Mouse (Mus musculus) left cerebral cortex, adult 11 months (tissue): ENCODE data around the gene Ccr2.
"Not testable (repeated sequence)": the region's sequence is repeated elsewhere in the genome, so short reads cannot be mapped to it uniquely, and the experiment has no call there.

ENCODE experiments used
- DNase-seq: peaks from one replicate; pipeline ENCODE4 v3.0.0; 2022; ENCODE audit warnings: low spot score

Ccr2 gene

GRCm38 (mm10) chr9:124118489-124118888 is 16.7 kb downstream of the Ccr2 start:
- DNase-seq = no peak

DNA sequence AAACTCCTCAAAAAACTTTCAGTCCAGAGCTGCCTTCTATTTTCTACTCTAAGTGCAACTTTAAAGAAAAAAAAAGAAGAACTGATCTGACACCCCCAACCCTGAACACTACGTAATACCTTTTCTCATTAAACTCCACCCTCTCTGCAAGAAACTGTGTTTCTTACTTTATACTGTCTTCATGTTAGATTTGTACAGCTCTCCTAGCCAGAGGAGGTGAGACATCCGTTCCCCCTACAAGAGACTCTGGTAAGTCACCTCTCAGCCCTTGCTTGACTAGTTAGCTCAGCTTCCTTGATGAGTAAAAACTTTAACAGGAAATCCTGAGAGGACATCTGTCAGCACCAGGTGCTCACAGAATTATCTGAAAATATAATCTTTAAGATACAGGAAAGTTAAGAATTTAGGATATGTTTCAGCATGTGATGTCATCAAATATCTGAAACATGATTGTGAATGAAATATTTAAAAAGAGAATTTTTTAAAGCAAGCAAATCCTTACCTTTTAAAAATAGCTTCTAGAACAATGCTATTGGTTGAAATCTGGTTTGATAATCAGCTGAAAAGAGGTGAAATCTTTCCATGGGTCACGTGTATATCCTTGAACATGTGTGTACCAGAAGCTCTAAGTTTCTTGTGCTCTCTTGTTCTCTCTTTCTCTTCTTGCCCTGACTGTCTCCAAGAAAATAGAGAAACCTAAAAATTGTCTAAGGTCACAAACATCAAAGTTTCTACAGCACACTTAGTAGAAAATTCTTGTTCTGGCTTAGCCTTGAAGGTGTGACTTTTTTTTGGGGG is 19.8 kb downstream of the Ccr2 start, which contains the start of gene Ccr5:
Ccr5 (plus strand) TSS at position 157 of the 798 bp plus-strand sequence.
- no peak for DNase-seq

DNA sequence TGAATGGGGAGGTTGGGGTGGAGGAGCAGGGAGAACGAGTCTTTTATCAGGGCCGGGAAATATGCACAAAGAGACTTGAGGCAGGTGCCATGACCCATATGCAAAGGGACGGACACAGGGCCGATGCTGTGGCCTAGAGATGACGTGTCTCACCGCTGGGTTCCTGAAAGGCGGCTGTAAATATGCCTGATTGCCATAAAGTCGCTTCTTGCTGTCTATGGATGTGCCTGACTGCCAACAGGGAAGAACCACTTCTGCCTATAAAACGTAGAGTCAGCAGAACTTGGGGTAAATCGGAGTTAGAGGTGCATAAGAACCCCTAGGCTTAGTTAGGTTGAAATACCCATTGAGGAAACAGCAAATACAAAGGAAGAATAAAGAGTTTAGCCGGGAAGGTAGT is 23.8 kb downstream of the Ccr2 start:
- no peak for DNase-seq

DNA sequence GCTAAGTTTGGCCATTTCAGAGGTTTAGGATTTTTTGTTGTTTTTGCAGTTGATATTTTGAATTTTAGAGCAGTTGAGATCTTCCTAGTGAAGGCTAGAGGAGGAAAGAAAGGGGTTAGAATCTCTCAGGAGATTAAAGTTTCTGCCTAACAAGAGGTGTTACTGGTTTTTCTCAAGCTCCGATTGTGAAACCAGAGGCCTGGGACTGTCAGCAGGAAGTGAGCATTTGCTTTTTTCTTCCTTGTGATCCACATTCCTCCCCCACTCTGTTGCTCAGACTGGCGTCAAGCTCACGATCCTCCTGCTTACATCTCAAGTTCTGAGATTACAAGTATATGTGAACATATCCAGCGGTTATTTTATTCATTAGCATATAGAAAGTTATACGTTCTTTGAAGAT is 24.6 kb downstream of the Ccr2 start:
- DNase-seq = no peak

- DNase-seq = no peak
Measured at GRCm38 (mm10) chr9:124127412-124127811, 25.7 kb downstream of the Ccr2 start.

DNA sequence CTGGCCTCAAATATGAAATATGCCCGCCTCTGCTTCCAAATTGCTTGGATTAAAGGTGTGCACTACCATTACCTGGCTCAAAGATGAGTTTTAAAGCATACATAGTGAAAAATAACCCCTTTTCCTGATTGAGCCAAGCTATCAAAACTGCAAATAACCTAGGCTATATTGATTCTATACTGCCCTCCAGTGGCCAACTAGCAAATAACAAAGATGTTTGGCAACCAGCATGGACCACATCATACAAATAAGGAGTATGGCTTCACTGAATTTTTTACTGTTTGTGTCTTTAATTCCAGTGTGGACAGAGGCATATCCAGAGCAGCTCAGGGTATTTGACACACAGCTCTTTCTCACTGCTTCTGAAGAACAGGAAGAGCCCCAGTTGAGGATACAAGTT is 26.6 kb downstream of the Ccr2 start:
- DNase-seq = peak; percentile 30

- not testable (repeated sequence) for DNase-seq
Measured at GRCm38 (mm10) chr9:124132899-124133298, 31.1 kb downstream of the Ccr2 start.

GRCm38 (mm10) chr9:124134919-124135318 is 33.2 kb downstream of the Ccr2 start:
- not testable (repeated sequence) for DNase-seq

- DNase-seq = no peak
Measured at GRCm38 (mm10) chr9:124137619-124138018, 35.9 kb downstream of the Ccr2 start.

DNA sequence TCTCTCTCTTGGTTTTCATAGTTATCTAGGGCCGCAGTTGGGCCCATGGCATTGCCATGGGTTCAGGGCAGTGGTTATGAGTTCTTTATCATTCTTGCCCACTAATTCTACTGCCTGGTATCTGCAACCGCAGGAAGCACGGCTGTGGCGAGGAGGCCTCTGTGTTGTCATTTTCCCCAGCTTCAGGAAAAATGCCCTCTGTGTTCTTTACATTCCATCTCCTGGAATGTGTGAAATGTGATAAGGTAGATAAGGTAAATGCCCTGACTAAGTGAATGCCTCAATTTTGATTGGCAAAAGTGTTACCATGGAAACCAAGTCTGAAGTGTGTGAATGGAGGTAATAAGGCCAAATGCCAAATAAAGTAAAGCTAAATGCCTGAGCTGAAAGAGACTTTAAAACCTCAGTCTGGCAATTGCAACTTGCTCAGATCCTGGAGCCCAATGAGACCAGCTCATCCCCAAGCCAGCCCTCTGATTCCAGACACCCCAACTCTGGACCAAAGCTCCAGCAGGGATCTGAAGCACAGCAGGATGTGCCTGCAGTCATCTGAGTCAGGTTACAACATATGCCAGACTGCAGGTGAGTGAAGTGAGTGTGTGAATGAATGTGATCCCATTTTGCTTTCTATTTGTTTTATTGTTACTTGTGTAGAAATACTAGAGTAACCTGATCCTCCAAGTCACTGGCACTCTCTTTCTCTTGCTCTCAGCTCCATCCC is 36.5 kb downstream of the Ccr2 start:
- no peak for DNase-seq

DNA sequence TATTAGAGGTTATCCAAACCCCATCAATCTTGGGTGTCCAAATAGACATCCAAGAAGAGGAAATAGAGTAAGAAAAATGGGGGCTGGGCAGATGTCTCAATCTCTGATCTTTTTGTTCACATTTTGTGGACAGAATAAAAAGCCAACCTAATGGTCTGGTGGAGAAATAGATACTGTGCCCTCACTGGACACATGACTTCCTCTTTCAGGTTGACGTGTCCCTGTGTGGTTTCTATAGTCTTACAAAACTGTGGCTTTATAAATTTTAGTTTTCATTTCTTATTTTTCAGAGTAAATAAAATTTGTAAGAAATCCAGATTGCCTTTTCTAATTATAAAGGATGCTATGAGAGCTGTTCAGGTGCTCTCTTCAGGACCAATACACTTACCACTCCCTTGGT is 41.9 kb downstream of the Ccr2 start:
- no peak for DNase-seq

DNA sequence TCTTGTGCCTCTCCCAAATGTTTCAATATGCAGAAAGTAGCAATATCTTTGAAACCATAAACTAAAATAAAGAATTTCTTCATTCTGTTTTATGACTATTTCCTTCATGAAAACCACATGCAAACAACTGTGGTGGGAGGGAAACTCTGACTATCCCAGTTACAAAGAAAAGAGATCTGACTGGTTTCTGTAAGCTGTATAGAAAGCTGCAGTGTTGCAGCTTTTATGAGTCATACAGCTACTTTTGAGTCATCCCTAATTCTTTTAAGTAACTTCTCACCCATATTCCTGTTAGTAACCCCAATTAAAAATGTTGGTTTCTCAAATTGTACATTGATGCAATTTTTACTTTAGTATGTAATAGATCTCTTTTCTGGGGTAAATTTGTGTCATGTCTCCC is 44.6 kb downstream of the Ccr2 start:
- no peak for DNase-seq
